Mouse (Mus musculus): ENCODE results near the gene Kcne3.

Kcne3 gene

GRCm38 (mm10) chr7:100227896-100228525 lies 51.7 kb downstream of the Kcne3 start:
- in situ Hi-C loops (cut with MboI; ENCODE audit: low pct_unique_long_range_greater_than_20kb in 1 of 2, low sequenced_read_pairs in 2 of 2, unreplicated experiment in 1 of 2), result no loop called here

GRCm38 (mm10) chr7:100228957-100229356 lies 52.7 kb downstream of the Kcne3 start:
- in situ Hi-C loops (cut with MboI; ENCODE audit: low pct_unique_long_range_greater_than_20kb in 1 of 2, low sequenced_read_pairs in 2 of 2, unreplicated experiment in 1 of 2), result no loop called here

DNA sequence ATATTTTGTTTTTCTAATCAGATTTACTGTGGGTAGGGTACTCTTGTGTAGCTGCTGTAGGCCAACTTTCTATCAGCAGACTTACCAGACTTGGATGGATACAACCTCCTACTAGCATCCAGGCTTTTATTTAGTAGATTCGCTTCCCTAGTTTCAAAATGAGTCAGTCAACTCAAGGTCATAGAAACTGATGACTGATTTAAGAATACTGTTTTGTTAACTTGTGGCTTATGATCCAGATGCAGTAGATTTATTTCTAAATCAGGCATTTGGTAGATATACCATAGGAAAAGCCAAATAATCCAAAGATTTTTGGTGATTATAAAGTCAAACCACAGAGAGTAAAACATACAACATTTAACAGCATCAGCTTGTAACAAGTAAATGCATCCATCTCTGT lies 54.3 kb downstream of the Kcne3 start:
- in situ Hi-C loops (cut with MboI; ENCODE audit: low pct_unique_long_range_greater_than_20kb in 1 of 2, low sequenced_read_pairs in 2 of 2, unreplicated experiment in 1 of 2), result no loop called here

DNA sequence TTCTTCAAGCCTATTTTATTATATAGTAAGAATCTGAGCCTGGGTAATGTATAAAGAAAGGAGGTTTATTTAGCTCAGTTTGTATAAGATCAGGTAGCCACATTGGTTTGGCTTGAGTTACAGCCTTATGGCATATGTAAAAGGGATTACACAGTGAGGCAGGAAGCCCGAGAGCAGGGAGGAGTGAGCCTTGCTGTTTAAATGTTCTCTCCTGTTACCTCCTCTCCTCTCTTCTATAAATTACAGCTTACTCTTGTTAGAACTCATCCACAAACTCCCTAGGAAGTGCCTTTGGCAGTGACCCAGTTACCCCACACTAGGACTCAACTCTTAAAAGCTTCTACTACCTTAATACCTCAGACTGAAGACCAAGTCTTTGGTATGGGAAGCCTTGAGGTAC lies 55.4 kb downstream of the Kcne3 start:
- in situ Hi-C loops (cut with MboI; ENCODE audit: low pct_unique_long_range_greater_than_20kb in 1 of 2, low sequenced_read_pairs in 2 of 2, unreplicated experiment in 1 of 2), result no loop called here

DNA sequence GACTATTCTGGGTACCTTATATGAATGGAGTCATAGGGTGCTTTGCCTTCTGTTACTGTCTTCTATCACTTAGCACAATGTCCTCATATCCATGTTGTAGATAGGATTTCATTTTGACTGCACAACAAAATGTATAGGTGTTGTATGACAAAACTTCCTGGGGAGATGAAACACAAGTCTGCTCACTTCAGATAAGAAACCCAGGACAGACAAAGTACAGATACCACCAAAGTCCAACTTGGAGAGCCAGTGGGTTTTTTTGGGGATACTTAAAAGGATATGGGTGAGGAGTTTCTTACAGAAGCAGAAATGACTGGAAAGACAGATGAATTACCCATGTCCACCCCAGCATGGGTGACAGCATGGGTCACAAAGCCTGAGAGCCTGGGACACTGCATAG lies 57.4 kb downstream of the Kcne3 start:
- in situ Hi-C loops (cut with MboI; ENCODE audit: low pct_unique_long_range_greater_than_20kb in 1 of 2, low sequenced_read_pairs in 2 of 2, unreplicated experiment in 1 of 2), result no loop called here

Data from mouse embryonic stem cell (cell line).